Mouse (Mus musculus) spleen, postnatal 4 days (tissue): Measurements from ENCODE around the gene Chchd10.

Experiments
- DNase-seq, 2 experiments: peaks; one replicate each; pipeline ENCODE4 v3.0.0; 2022; ENCODE audit warnings: low spot score in 2 of 2

The Chchd10 gene

GRCm38 (mm10) chr10:75924324-75924723 lies 8.6 kb upstream of the Chchd10 start:
- DNase-seq = no peak

GRCm38 (mm10) chr10:75926396-75926795 lies 6.5 kb upstream of the Chchd10 start:
- no peak for DNase-seq

- DNase-seq = no peak
Measured at GRCm38 (mm10) chr10:75930304-75930703, 2.6 kb upstream of the Chchd10 start.

GRCm38 (mm10) chr10:75931311-75931710 lies 1.6 kb upstream of the Chchd10 start:
- no peak for DNase-seq

- peak; percentile 46 to 80 for DNase-seq
Measured at GRCm38 (mm10) chr10:75932081-75932678, 750 bp upstream of the Chchd10 start.

- no peak for DNase-seq
Measured at GRCm38 (mm10) chr10:75934991-75935390, 2.1 kb downstream of the Chchd10 start.

- DNase-seq = peak; percentile 73 to 86
Measured at GRCm38 (mm10) chr10:75935680-75936541, 3.0 kb downstream of the Chchd10 start, which contains the start of gene Mmp11. TSS of gene Mmp11 (minus strand) at chr10:75936496.

- peak; percentile 30 to 70 for DNase-seq
Measured at GRCm38 (mm10) chr10:75936909-75937667, 4.2 kb downstream of the Chchd10 start.

- DNase-seq = peak in 1 of 2 experiments; percentile 34
Measured at GRCm38 (mm10) chr10:75937851-75938643, 5.1 kb downstream of the Chchd10 start.

GRCm38 (mm10) chr10:75939481-75940234 lies 6.7 kb downstream of the Chchd10 start:
- DNase-seq = peak; percentile 75 to 84

- DNase-seq = no peak
Measured at GRCm38 (mm10) chr10:75940520-75940919, 7.6 kb downstream of the Chchd10 start, which contains the start of gene Gm867. TSS of gene Gm867 (minus strand) at chr10:75940672.

- DNase-seq = no peak
Measured at GRCm38 (mm10) chr10:75941042-75941824, 8.3 kb downstream of the Chchd10 start.

- no peak for DNase-seq
Measured at GRCm38 (mm10) chr10:75942736-75943477, 10.0 kb downstream of the Chchd10 start, which contains the start of gene Vpreb3. TSS of gene Vpreb3 (plus strand) at chr10:75943057.

GRCm38 (mm10) chr10:75944066-75944772 lies 11.3 kb downstream of the Chchd10 start:
- no peak for DNase-seq

GRCm38 (mm10) chr10:75945213-75945612 lies 12.3 kb downstream of the Chchd10 start:
- DNase-seq = no peak

GRCm38 (mm10) chr10:75945896-75946295 lies 13.0 kb downstream of the Chchd10 start:
- DNase-seq = no peak

GRCm38 (mm10) chr10:75948079-75948478 lies 15.1 kb downstream of the Chchd10 start:
- DNase-seq = no peak
